Mouse (Mus musculus): ENCODE results near the gene Krt80.

Gene Krt80

GRCm38 (mm10) chr15:101370101-101370911, at the start of gene Krt80:
Gene Krt80, minus strand, starts transcription at chr15:101370162.
- peak; percentile 73 to 84 for DNase-seq (ENCODE audit: low spot score in 2 of 2)

- DNase-seq (ENCODE audit: low spot score in 2 of 2), result no peak
Measured at GRCm38 (mm10) chr15:101418950-101419349, 49.0 kb upstream of the Krt80 start.

GRCm38 (mm10) chr15:101414807-101415565, 45.0 kb upstream of the Krt80 start:
- no peak for DNase-seq (ENCODE audit: low spot score in 2 of 2)

- no peak for DNase-seq (ENCODE audit: low spot score in 2 of 2)
Measured at GRCm38 (mm10) chr15:101413916-101414635, 44.1 kb upstream of the Krt80 start.

GRCm38 (mm10) chr15:101412188-101412587, 42.2 kb upstream of the Krt80 start:
- peak; percentile 85 to 87 for DNase-seq (ENCODE audit: low spot score in 2 of 2)

GRCm38 (mm10) chr15:101410775-101411174, 40.8 kb upstream of the Krt80 start, which contains the start of gene Krt7:
Gene Krt7, plus strand, starts transcription at chr15:101411043.
- DNase-seq (ENCODE audit: low spot score in 2 of 2), result no peak

GRCm38 (mm10) chr15:101398269-101398668, 28.3 kb upstream of the Krt80 start:
- DNase-seq (ENCODE audit: low spot score in 2 of 2), result no peak

GRCm38 (mm10) chr15:101397683-101398082, 27.7 kb upstream of the Krt80 start:
- DNase-seq (ENCODE audit: low spot score in 2 of 2), result no peak

- no peak for DNase-seq (ENCODE audit: low spot score in 2 of 2)
Measured at GRCm38 (mm10) chr15:101396921-101397320, 27.0 kb upstream of the Krt80 start.

- no peak for DNase-seq (ENCODE audit: low spot score in 2 of 2)
Measured at GRCm38 (mm10) chr15:101396466-101396865, 26.5 kb upstream of the Krt80 start.

GRCm38 (mm10) chr15:101394908-101395307, 24.9 kb upstream of the Krt80 start:
- DNase-seq (ENCODE audit: low spot score in 2 of 2), result no peak

- no peak for DNase-seq (ENCODE audit: low spot score in 2 of 2)
Measured at GRCm38 (mm10) chr15:101392251-101392650, 22.3 kb upstream of the Krt80 start.

GRCm38 (mm10) chr15:101390203-101390602, 20.2 kb upstream of the Krt80 start:
- peak in 1 of 2 experiments; percentile 78 for DNase-seq (ENCODE audit: low spot score in 2 of 2)

GRCm38 (mm10) chr15:101388034-101388541, 18.1 kb upstream of the Krt80 start:
- peak in 1 of 2 experiments; percentile 66 for DNase-seq (ENCODE audit: low spot score in 2 of 2)

- no peak for DNase-seq (ENCODE audit: low spot score in 2 of 2)
Measured at GRCm38 (mm10) chr15:101387176-101387575, 17.2 kb upstream of the Krt80 start.

GRCm38 (mm10) chr15:101385064-101385463, 15.1 kb upstream of the Krt80 start:
- no peak for DNase-seq (ENCODE audit: low spot score in 2 of 2)

GRCm38 (mm10) chr15:101384610-101385009, 14.6 kb upstream of the Krt80 start:
- no peak for DNase-seq (ENCODE audit: low spot score in 2 of 2)

- DNase-seq (ENCODE audit: low spot score in 2 of 2), result no peak
Measured at GRCm38 (mm10) chr15:101382811-101383210, 12.8 kb upstream of the Krt80 start.

GRCm38 (mm10) chr15:101381758-101382157, 11.8 kb upstream of the Krt80 start:
- no peak for DNase-seq (ENCODE audit: low spot score in 2 of 2)

- DNase-seq (ENCODE audit: low spot score in 2 of 2), result no peak
Measured at GRCm38 (mm10) chr15:101378646-101379045, 8.7 kb upstream of the Krt80 start.

GRCm38 (mm10) chr15:101376776-101377061, 6.8 kb upstream of the Krt80 start:
- DNase-seq (ENCODE audit: low spot score in 2 of 2), result no peak
